Mouse (Mus musculus): Measurements from ENCODE around the gene Runx3. TPM values are rescaled to one million over a fixed set of nuclear protein-coding genes. Genes with fewer than 3 reads are reported as not detected.

Gene Runx3
- polyA plus RNA-seq, 1 experiment: 33.7 TPM

DNA sequence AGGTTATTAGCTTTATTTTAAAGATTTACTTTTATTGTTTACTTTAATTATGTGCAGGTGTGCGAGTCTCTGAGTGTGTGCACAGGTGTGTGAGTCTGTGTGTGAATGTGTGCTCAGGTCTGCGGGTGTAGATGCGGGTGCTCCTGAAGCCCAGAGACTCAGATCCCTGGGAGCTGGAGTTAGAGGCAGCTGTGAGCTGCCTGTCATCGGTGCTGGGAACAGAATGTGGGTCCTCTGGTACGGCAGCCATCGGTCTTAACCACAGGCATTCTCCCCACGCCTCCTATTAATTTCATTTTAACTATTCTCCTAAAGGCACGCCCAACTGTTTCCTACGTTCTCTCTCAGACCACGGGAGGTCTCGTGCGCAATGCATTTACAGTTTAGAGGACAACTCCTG is 12.3 kb downstream of the Runx3 start:
- H3K4me3 ChIP-seq (ENCODE audit: extremely low read depth, insufficient read depth, insufficient read length): no peak overlapping the region
- no peak overlapping the region for H3K27ac ChIP-seq (ENCODE audit: insufficient read depth, low read length)
- DNase-seq (ENCODE audit: low read depth in 1 of 2, low spot score in 2 of 2): no peak
- peaks cover 22% of the 10 kb centered on the region; the same call in 1 of the 2 replicates for H3K4me1 ChIP-seq (ENCODE audit: control insufficient read depth, insufficient read depth, insufficient read length)
- no peaks in the 10 kb centered on the region for H3K36me3 ChIP-seq (ENCODE audit: control insufficient read depth, insufficient read depth, low read length)
- 92% methylated on average over 12 of the region's 12 CpGs for WGBS
- TF ChIP-seq CTCF (IDR thresholded peaks at IDR 0.05; ENCODE audit: extremely low read depth, insufficient read depth, insufficient read length, insufficient replicate concordance): no peak
- no peak for TF ChIP-seq POLR2A (IDR thresholded peaks at IDR 0.05; ENCODE audit: low read depth, low read length)
- peaks cover 1% of the 10 kb centered on the region; the same call in 1 of the 2 replicates for H3K27me3 ChIP-seq (ENCODE audit: control insufficient read depth, insufficient read depth, low read length)

GRCm38 (mm10) chr4:135133711-135134110 is 13.3 kb downstream of the Runx3 start:
- H3K36me3 ChIP-seq (ENCODE audit: control insufficient read depth, insufficient read depth, low read length): no peaks in the 10 kb centered on the region
- DNase-seq (ENCODE audit: low read depth in 1 of 2, low spot score in 2 of 2): no peak
- H3K4me1 ChIP-seq (ENCODE audit: control insufficient read depth, insufficient read depth, insufficient read length): peaks cover 20% of the 10 kb centered on the region; the same call in 1 of the 2 replicates
- H3K27ac ChIP-seq (ENCODE audit: insufficient read depth, low read length): no peak overlapping the region
- H3K27me3 ChIP-seq (ENCODE audit: control insufficient read depth, insufficient read depth, low read length): peaks cover 1% of the 10 kb centered on the region; the same call in 1 of the 2 replicates
- no peak for TF ChIP-seq POLR2A (IDR thresholded peaks at IDR 0.05; ENCODE audit: low read depth, low read length)
- TF ChIP-seq CTCF (IDR thresholded peaks at IDR 0.05; ENCODE audit: extremely low read depth, insufficient read depth, insufficient read length, insufficient replicate concordance): no peak
- WGBS: 82% methylated on average over 4 of the region's 4 CpGs
- H3K4me3 ChIP-seq (ENCODE audit: extremely low read depth, insufficient read depth, insufficient read length): no peak overlapping the region

- no peak for DNase-seq (ENCODE audit: low read depth in 1 of 2, low spot score in 2 of 2)
- no peak overlapping the region for H3K27ac ChIP-seq (ENCODE audit: insufficient read depth, low read length)
- 75% methylated on average over 6 of the region's 6 CpGs for WGBS
- H3K4me1 ChIP-seq (ENCODE audit: control insufficient read depth, insufficient read depth, insufficient read length): peaks cover 10% of the 10 kb centered on the region; the same call in 1 of the 2 replicates
- TF ChIP-seq POLR2A (IDR thresholded peaks at IDR 0.05; ENCODE audit: low read depth, low read length) (no peak), CTCF (IDR thresholded peaks at IDR 0.05; ENCODE audit: extremely low read depth, insufficient read depth, insufficient read length, insufficient replicate concordance) (no peak)
- peaks cover 1% of the 10 kb centered on the region; the same call in 1 of the 2 replicates for H3K27me3 ChIP-seq (ENCODE audit: control insufficient read depth, insufficient read depth, low read length)
- no peaks in the 10 kb centered on the region for H3K36me3 ChIP-seq (ENCODE audit: control insufficient read depth, insufficient read depth, low read length)
- H3K4me3 ChIP-seq (ENCODE audit: extremely low read depth, insufficient read depth, insufficient read length): no peak overlapping the region
These were observed 14.9 kb downstream of the Runx3 start for GRCm38 (mm10) chr4:135135331-135135730.

- no peaks in the 10 kb centered on the region for H3K36me3 ChIP-seq (ENCODE audit: control insufficient read depth, insufficient read depth, low read length)
These were observed 15.8 kb downstream of the Runx3 start for GRCm38 (mm10) chr4:135136202-135136601.

GRCm38 (mm10) chr4:135136612-135137011 is 16.2 kb downstream of the Runx3 start:
- peaks cover 10% of the 10 kb centered on the region; the same call in 1 of the 2 replicates for H3K4me1 ChIP-seq (ENCODE audit: control insufficient read depth, insufficient read depth, insufficient read length)
- no peak for TF ChIP-seq CTCF (IDR thresholded peaks at IDR 0.05; ENCODE audit: extremely low read depth, insufficient read depth, insufficient read length, insufficient replicate concordance)
- no peak for TF ChIP-seq POLR2A (IDR thresholded peaks at IDR 0.05; ENCODE audit: low read depth, low read length)
- H3K36me3 ChIP-seq (ENCODE audit: control insufficient read depth, insufficient read depth, low read length): no peaks in the 10 kb centered on the region
- H3K4me3 ChIP-seq (ENCODE audit: extremely low read depth, insufficient read depth, insufficient read length): no peak overlapping the region
- no peak overlapping the region for H3K27ac ChIP-seq (ENCODE audit: insufficient read depth, low read length)
- DNase-seq (ENCODE audit: low read depth in 1 of 2, low spot score in 2 of 2): no peak
- WGBS: 30% methylated on average over 10 of the region's 10 CpGs
- H3K27me3 ChIP-seq (ENCODE audit: control insufficient read depth, insufficient read depth, low read length): peaks cover 1% of the 10 kb centered on the region; the same call in 1 of the 2 replicates

More at GRCm38 (mm10) chr4:135136202-135136601, 15.8 kb downstream of the Runx3 start:
- Histone ChIP-seq H3K27ac (ENCODE audit: insufficient read depth, low read length) (no peak overlapping the region), H3K27me3 (ENCODE audit: control insufficient read depth, insufficient read depth, low read length) (peaks cover 1% of the 10 kb centered on the region; the same call in 1 of the 2 replicates), H3K4me1 (ENCODE audit: control insufficient read depth, insufficient read depth, insufficient read length) (peaks cover 10% of the 10 kb centered on the region; the same call in 1 of the 2 replicates), H3K4me3 (ENCODE audit: extremely low read depth, insufficient read depth, insufficient read length) (no peak overlapping the region)
- DNase-seq (ENCODE audit: low read depth in 1 of 2, low spot score in 2 of 2): no peak
- TF ChIP-seq CTCF (IDR thresholded peaks at IDR 0.05; ENCODE audit: extremely low read depth, insufficient read depth, insufficient read length, insufficient replicate concordance) (no peak), POLR2A (IDR thresholded peaks at IDR 0.05; ENCODE audit: low read depth, low read length) (no peak)
- 50% methylated on average over 8 of the region's 8 CpGs for WGBS

DNA sequence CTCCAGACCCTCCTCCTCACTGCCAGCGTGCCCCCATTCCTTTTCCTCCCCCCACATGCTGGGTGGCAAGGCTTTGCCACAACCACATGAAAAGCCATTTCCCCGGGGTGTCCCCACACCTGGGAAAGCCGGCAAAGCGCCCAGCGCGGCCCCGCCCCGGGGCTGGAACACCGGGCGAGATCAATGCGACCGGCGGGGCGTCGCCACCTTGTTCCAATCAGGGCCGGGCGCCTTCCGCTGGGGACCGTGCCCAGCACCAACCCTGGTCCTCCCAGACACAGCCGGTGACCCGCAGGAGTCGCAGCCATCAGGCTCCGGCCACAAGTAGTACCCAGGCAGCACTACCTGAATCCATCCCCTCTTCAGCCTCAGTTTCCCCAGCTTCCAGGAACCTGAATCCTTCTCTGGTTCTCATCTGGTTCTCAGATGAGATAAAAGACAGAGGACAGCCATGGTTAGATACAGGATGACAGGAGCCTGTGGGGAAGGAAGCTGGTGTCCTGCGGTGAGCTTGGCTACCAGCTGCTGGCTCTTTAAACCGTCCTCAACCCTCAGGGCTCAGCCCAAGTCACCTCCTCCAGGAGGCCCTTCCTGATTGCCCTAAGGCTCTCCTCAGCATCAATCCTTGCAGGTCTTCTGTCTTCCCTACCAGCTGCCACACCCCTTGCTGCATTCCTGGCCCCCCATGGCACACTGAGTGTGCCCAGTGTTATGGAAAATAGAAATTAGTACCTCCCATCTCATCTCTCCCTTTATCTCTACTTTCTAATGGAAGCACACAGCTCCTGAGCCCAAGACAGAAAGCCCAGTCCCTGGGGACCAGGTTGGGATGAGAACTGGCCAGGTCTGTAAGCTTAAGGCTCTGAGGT is 20.4 kb downstream of the Runx3 start:
- Histone ChIP-seq H3K4me1 (ENCODE audit: control insufficient read depth, insufficient read depth, insufficient read length) (peaks cover 8% of the 10 kb centered on the region; the same call in 1 of the 2 replicates), H3K27me3 (ENCODE audit: control insufficient read depth, insufficient read depth, low read length) (peaks cover 4% of the 10 kb centered on the region), H3K4me3 (ENCODE audit: extremely low read depth, insufficient read depth, insufficient read length) (no peak overlapping the region), H3K27ac (ENCODE audit: insufficient read depth, low read length) (no peak overlapping the region), H3K36me3 (ENCODE audit: control insufficient read depth, insufficient read depth, low read length) (no peaks in the 10 kb centered on the region)
- no peak for DNase-seq (ENCODE audit: low read depth in 1 of 2, low spot score in 2 of 2)
- 4% methylated on average over 25 of the region's 25 CpGs for WGBS
- no peak for TF ChIP-seq CTCF (IDR thresholded peaks at IDR 0.05; ENCODE audit: extremely low read depth, insufficient read depth, insufficient read length, insufficient replicate concordance)
- no peak for TF ChIP-seq POLR2A (IDR thresholded peaks at IDR 0.05; ENCODE audit: low read depth, low read length)
